Mouse (Mus musculus): ENCODE measurements around the gene Zfp467.

Zfp467 gene

DNA sequence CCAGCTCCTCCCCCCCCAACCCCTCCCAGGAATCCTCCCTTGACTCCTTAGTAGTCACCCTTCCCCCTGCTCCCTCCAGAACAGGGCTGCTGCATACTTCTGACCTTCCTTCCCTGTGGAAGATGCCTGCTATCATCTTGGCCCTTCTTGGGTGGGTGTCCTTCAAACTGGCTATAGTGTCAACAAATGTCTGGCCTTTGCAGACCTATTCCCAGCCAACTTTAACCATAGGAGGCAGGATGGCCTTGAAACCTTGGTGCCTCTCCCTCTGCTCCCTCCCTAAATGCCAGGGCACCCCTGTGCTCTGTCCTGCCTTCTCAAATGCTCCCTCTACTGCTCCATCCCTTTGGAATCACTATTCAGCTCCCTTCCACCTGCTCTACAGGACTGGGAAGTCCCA, 6.0 kb downstream of the Zfp467 start:
- no peak for DNase-seq

GRCm38 (mm10) chr6:48438475-48439125, 7.0 kb downstream of the Zfp467 start:
- no peak for DNase-seq

DNA sequence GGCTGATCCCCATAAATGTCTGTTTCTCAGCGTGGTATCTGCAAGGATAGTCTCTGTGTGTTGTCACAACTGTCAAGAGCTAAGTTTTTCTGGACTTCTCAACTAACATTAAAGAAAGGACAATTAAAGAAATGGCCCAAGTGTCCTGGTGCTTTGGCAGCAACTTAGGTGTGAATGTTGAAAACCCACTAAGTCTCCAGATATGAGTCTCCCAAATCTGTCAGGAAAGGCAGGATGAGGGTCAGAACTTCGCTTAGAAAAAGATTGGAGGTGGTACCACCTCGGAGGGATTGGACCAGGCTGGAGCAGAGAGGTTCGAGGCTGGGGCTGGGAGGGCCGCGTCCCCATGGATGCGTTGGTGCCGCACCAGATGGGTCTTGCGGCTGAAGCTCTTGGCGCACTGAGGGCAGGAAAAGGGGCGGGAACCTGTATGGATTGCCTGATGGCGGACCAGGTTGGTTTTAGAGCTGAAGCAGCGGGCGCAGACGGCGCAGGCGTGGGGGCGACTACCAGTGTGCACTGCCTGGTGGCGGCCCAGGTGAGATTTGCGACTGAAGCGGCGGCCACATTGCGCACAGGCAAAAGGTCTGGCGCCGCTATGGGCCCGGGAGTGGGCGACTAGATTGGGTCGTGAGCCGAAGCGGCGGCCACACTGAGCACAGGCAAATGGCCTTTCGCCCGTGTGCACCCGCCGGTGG, 7.8 kb downstream of the Zfp467 start:
- no peak for DNase-seq

DNA sequence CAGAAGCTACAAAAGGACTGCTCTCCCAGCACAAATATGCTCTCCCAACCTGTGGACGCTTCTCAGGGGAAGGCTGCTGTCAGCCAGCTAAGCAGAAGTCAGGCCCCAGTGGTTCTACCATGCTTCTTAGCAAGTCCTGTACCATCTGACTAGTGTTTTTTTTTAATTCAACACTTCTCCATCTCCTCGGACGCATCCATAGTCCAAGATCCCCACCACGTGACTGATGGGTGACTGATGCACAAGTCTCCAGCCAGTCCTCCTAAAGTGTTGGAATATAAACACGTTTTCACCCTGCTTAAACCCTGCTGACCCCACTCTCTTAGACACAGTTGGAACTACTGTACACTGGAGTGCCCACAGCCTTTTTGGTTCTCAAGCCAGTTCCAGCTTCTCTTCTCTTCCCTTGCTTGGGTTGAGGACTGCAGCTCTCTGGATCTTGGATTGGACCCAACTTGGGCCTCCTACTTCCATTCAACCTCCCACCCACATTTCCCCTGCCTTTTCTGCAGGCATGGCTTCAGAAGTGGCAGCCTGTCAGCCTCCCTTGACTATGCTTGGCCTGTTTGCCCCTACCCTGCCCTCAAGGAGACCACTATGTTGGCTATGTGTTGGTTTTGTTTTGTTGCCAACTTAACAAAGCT, 9.8 kb downstream of the Zfp467 start:
- no peak for DNase-seq

DNA sequence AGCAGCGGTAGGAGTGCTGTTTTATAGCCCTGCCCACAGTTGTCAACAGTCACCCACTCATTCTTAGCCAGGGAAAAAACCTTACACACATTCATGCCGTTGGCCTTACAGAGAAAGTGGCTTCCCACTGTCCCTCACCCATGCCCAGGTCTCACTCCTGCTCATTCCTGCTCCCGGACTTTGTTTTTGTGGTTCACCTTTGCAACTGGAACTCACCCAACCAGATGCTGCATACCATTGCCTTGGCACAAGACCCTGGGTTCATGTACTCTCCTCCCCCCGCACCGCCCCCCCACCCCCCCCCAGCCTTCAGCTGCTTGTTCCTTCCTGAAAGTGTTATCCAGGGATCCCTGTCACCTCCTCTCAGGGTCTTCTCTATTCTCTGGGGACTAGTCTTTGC, 10.5 kb downstream of the Zfp467 start:
- no peak for DNase-seq

DNA sequence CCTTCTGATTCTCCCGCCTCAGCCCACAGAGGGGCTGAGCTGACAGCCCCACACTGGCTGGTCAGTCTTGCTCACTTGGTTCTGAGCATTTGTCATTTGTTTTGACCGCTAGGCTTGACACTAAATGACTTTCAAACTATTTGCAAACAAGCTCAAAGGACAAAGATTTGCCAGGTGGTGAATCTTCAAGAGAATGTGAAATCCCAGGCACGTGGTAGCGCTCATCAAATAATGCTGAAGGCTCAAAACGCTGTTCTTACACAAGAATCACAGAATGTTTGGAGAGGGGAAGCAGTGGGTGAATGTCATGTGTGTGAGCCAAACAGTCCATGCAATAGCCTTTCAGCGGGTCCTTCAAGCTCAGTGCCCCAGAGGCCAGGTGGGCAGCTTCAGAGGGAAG, 11.0 kb downstream of the Zfp467 start:
- no peak for DNase-seq

DNA sequence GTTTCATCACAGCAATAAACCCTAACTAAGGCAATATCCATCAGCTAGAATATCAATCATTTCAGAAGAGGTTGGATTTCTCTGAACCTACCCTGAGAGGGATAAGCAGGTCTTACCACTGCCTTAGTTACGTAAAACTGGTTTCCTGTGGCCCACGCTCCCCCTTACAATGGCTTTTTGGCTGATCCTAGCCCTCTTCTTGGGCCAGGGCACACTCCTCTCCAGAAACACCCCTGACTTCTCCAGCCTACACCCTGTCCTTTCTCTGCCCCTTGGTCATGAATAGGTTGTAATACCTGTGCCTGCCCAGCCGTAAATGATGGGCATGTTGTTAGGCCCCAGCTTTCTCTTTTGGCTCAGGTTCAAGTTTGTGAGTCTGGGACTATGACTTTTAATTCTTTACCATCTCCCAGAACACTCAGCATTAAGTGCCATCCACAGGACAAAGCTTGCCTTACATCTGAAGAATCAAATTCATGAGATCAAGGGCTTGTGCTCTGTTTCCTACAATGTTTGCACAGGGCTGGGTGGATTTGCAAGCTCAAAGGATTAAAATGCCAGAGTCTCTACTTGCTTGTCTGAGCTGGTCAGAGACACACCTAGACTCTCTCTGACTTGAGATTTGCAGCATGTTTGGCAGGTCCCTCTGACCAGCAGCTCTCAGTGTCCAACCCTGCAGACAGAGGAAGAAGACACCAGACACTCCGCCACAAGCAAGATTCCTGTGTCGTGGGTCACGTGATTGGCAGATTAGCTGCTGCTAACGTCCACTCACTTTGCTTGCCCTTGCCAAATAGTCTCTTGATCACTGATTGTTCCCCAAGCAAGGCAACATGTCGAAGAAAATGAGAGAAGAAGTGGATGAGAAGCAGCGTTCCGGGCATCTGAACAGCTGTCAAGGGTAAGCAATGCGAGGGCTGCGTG, 12.5 kb downstream of the Zfp467 start:
- no peak for DNase-seq

DNA sequence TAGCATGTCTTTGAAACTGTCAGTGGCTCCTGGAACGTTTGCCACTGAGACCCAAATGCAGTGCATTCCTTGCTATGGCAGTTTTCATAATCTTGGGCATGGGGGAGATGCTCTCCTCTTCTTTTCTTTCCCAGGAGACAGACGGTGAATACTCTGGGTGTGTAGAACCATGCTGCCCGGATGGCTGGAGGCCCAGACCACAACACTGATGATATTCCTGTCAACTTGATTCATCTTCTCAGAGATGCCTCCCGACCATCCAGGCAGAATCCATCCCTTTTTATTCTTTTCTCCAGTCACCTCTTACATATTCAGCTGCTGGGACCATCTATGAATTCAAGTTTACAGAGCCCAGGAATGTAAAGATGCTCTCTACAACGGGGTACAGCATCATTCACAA, 14.9 kb downstream of the Zfp467 start:
- no peak for DNase-seq

DNA sequence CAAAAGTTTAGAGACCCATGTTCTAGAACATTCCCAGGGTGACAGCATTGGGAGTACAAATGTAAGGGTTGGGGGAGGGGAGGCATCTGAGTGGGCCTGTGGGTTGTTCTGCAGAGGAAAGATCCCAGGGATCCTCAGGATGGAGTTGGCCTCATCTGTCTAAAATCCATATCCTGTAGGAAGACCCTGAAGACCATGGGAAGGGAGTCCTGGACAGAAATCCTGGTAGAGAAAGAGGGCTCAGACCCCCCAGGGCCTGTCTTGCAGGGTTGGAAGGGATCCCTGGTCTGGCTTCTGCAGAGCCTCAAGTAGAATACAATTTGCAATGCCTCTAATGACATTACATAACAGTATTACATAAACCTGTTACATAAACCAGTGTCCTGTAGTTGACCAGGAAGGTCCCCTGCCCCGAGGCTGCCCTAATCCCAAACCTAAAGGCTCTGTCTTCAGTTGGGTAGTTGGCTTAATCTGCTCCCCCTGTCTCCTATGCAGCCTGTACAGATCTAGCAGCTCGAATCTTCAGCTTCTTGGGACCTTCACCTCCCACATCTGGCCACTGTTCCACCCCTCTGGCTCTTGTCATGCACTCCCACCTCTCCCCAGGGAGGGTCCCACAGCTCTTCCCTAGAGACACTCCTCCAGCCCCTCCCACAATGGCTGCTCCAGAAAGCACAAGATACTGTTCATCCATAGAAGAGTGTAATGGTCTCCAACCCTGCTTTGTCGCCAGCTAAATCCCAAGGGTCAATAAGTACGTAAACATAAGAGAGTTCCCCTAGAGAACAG, 16.7 kb downstream of the Zfp467 start:
- no peak for DNase-seq

DNA sequence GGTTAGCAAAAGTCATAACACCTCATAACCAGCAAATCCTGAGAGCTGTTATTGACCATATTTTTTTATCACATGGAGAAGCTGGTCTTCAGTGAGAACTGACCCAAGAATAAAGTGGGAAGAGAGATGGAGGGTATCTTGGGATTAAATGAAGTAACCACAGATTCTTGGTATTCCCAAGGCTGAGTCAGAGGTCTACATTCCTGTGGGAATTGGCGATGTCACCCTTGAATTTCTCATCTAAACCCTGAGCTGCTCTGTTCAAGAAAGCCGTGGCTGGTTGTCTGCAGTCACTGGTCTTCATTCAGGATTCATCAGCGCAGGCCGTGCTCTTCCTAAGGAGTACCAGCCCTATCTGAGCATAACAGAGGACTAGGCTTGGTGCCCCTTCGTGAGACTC, 18.7 kb downstream of the Zfp467 start:
- DNase-seq, result no peak

- DNase-seq, result no peak
Measured at GRCm38 (mm10) chr6:48424074-48424473, 21.6 kb downstream of the Zfp467 start.

GRCm38 (mm10) chr6:48423336-48423735, 22.3 kb downstream of the Zfp467 start:
- peak; percentile 74 for DNase-seq

DNA sequence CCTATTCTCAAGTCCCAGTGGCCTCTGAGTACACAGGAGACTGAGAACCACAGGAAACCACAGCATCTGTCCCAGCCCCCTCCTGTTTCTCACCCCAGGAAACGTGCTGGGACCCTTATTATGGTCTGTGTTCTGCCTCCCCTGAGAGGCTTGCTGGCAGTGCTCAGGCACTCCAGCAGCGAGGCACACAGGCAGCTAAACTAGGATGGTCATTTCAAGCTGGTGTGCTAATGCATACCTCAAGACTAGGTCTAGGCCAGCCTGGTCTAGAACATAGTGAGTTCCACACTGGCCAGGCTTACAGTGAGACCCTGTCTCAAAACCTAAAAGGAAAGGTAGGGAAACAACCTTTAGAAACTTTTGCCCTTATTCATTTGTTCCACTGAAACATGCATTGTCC, 25.0 kb downstream of the Zfp467 start:
- no peak for DNase-seq

DNA sequence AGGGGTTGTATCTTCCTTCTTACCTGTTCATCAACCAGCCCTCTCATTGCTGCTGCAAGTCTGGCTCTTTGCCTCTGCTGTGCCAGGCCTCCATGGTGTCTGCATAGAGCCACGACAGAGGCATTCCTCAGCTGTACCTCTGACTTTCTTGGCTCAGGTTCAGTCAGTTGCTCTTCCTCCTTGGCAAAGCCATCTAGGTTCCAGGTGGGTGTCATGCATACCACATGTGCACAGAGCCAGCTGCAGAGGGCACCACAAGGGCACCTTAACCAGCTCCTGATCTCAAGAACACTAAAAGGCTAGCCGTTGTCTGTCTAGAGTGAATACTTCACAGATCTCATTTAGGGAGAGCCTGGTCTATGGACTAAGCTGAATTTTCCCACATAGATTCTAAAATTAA, 29.1 kb downstream of the Zfp467 start:
- DNase-seq, result no peak

- DNase-seq, result no peak
Measured at GRCm38 (mm10) chr6:48415636-48416035, 30.0 kb downstream of the Zfp467 start.

GRCm38 (mm10) chr6:48414886-48415285, 30.7 kb downstream of the Zfp467 start:
- DNase-seq, result no peak

DNA sequence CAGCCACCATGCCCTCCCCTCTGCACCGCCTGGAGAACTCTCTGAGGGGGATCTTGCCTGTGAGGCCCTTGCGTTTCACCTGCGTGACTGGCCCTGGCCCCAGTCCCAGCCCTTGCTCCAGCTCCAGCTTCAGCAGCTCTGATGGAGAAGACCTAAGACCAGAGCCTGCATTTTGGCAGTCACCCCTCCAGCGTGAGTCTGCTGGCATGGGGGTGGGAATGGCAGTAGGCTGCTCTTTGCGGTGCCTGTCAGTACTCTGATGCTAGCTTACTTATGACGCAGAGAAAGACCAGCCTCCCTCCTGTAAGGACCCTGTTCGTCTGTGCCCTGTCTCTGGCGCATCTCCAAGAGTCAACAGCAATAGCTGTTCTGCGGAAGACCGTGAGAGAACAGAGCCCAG, 32.5 kb downstream of the Zfp467 start:
- DNase-seq, result no peak

GRCm38 (mm10) chr6:48412662-48413061, 33.0 kb downstream of the Zfp467 start:
- DNase-seq, result no peak

DNA sequence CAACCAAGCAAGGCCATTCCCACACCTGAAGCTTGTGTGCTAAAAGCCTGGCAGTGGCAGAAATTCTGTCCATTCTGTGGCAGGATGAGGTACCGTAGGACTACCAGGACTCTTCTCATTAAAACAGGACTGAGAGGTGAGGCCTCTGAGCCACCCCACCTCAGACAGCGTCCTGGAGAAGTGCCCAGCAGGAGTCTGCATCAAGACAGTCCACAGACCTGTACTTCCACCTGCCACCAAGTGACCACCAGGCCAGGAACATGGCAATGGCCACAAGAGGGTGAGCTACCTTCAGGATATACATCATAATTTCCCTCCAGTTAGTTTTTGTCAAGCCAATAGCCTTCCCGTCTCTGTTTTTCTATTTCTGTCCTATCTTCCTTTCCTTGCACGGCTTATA, 33.5 kb downstream of the Zfp467 start:
- no peak for DNase-seq

GRCm38 (mm10) chr6:48411193-48412092, 34.2 kb downstream of the Zfp467 start:
- DNase-seq, result no peak

DNA sequence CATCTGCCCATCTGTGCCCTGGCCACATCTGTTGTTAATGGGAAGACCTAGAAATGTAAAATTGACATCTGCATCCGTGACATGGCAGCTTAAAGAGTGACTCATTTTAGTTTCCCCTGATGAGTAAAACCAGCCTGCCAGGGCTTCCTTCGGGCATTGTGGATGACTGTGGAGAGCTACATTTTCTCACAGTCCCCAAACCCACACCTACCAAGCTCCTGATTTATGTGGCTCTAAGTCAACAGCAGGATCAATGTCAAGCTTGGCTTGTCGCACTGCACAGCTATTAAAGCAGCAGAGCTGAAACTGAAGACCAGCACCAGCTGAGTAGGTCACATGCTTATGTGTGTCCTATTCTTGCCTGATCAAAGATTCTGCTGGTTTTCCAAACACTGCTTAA, 35.1 kb downstream of the Zfp467 start:
- no peak for DNase-seq

All from cerebellum, adult 8-10 months (tissue).